Mouse (Mus musculus): ENCODE results near the gene Gtf2a2.

- TF ChIP-seq EP300 (IDR thresholded peaks at IDR 0.05; ENCODE audit: insufficient read depth, low read depth, low read length) (no peak), POLR2A (IDR thresholded peaks at IDR 0.05; ENCODE audit: insufficient read depth, low read length) (no peak), CTCF (IDR thresholded peaks at IDR 0.05; ENCODE audit: low read depth, low read length) (no peak)
Measured at GRCm38 (mm10) chr9:69992841-69993277, 19.5 kb upstream of the Gtf2a2 start.

Measured in ES-Bruce4 (cell line).